Mouse (Mus musculus) heart, embryonic 10.5 days (tissue): ENCODE measurements at regions not wholly inside any gene's neighbourhood (a gene's known extent, or its start where the extent isn't known, plus 50 kb on each side); places are given as distances from the start of the nearest gene placed in this dataset.
A peak's percentile ranks its signal among the peaks of the same experiment; 100 is the strongest.

Source experiments
- DNase-seq: peaks from one replicate; pipeline ENCODE4 v3.0.0-alpha.2; 2017; ENCODE audit warnings: low spot score
- H3K27ac ChIP-seq: fragments of 300-500 bp; sonication (generic); 2 replicates; pipeline ENCODE4 v1.5.1; 2016; ENCODE audit warnings: mild to moderate bottlenecking
- H3K27me3 ChIP-seq: fragments of 300-500 bp; sonication (generic); 2 replicates; pipeline ENCODE4 v1.6.1; 2016; ENCODE audit warnings: mild to moderate bottlenecking; ENCODE audit not compliant: poor library complexity, insufficient read depth, severe bottlenecking
- H3K36me3 ChIP-seq: fragments of 300-500 bp; sonication (generic); 2 replicates; pipeline ENCODE4 v1.6.1; 2016; ENCODE audit warnings: mild to moderate bottlenecking, moderate library complexity
- H3K4me1 ChIP-seq: fragments of 300-500 bp; sonication (generic); 2 replicates; pipeline ENCODE4 v1.6.1; 2016; ENCODE audit warnings: mild to moderate bottlenecking
- H3K4me3 ChIP-seq: fragments of 300-500 bp; sonication (generic); 2 replicates; pipeline ENCODE4 v1.5.1; 2016; ENCODE audit warnings: mild to moderate bottlenecking, moderate library complexity
- H3K9me3 ChIP-seq: fragments of 300-500 bp; sonication (generic); 2 replicates; pipeline ENCODE4 v1.6.1; 2016; ENCODE audit warnings: mild to moderate bottlenecking, moderate library complexity
- WGBS: fragments of 180-500 bp; shearing (Covaris S2); methylation state at CpG from one replicate; pipeline ENCODE4 v1.1.7; 2016; 5-methylcytosine and 5-hydroxymethylcytosine counted together

GRCm38 (mm10) chr15:94219907-94220306, 245.3 kb downstream of the Adamts20 start:
- H3K27ac ChIP-seq, result peak overlapping the region; percentile 59; the same call in 1 of the 2 replicates

GRCm38 (mm10) chr15:94216703-94217102, 248.5 kb downstream of the Adamts20 start:
- Histone ChIP-seq H3K4me3 (no peak overlapping the region), H3K9me3 (no peaks in the 10 kb centered on the region), H3K27me3 (no peaks in the 10 kb centered on the region), H3K4me1 (peaks cover 26% of the 10 kb centered on the region), H3K36me3 (no peaks in the 10 kb centered on the region), H3K27ac (no peak overlapping the region)
- DNase-seq, result no peak
- WGBS, result 81% methylated on average over 2 of the region's 2 CpGs

More at GRCm38 (mm10) chr15:94219907-94220306, 245.3 kb downstream of the Adamts20 start:
- Histone ChIP-seq H3K4me3 (no peak overlapping the region), H3K36me3 (no peaks in the 10 kb centered on the region), H3K27me3 (no peaks in the 10 kb centered on the region), H3K9me3 (no peaks in the 10 kb centered on the region), H3K4me1 (peaks cover 28% of the 10 kb centered on the region)
- DNase-seq, result no peak
- 45% methylated on average over 5 of the region's 5 CpGs for WGBS

- H3K27ac ChIP-seq, result peak overlapping the region; percentile 72; the same call in 1 of the 2 replicates
Observed at GRCm38 (mm10) chr15:94214440-94214839, 250.8 kb downstream of the Adamts20 start.

GRCm38 (mm10) chr15:94213393-94213792, 251.8 kb downstream of the Adamts20 start:
- Histone ChIP-seq H3K4me1 (peaks cover 12% of the 10 kb centered on the region; the same call in 1 of the 2 replicates), H3K27ac (no peak overlapping the region), H3K9me3 (no peaks in the 10 kb centered on the region), H3K36me3 (no peaks in the 10 kb centered on the region), H3K4me3 (no peak overlapping the region), H3K27me3 (no peaks in the 10 kb centered on the region)
- no peak for DNase-seq
- 41% methylated on average over 4 of the region's 4 CpGs for WGBS

More at GRCm38 (mm10) chr15:94214440-94214839, 250.8 kb downstream of the Adamts20 start:
- Histone ChIP-seq H3K9me3 (no peaks in the 10 kb centered on the region), H3K4me1 (peaks cover 21% of the 10 kb centered on the region; the same call in 1 of the 2 replicates), H3K4me3 (no peak overlapping the region), H3K36me3 (no peaks in the 10 kb centered on the region), H3K27me3 (no peaks in the 10 kb centered on the region)
- no peak for DNase-seq
- 37% methylated on average over 9 of the region's 9 CpGs for WGBS

- Histone ChIP-seq H3K4me1 (peaks cover 15% of the 10 kb centered on the region; the same call in 1 of the 2 replicates), H3K4me3 (no peak overlapping the region), H3K27me3 (no peaks in the 10 kb centered on the region), H3K9me3 (no peaks in the 10 kb centered on the region), H3K36me3 (no peaks in the 10 kb centered on the region), H3K27ac (no peak overlapping the region)
- no peak for DNase-seq
- 54% methylated on average over 1 of the region's 1 CpGs for WGBS
Observed at GRCm38 (mm10) chr15:94208476-94208875, 256.7 kb downstream of the Adamts20 start.

- H3K9me3 ChIP-seq, result no peaks in the 10 kb centered on the region
Observed at GRCm38 (mm10) chr15:94206454-94206853, 258.8 kb downstream of the Adamts20 start.

GRCm38 (mm10) chr15:94205309-94205893, 259.8 kb downstream of the Adamts20 start:
- WGBS, result 53% methylated on average over 11 of the region's 11 CpGs
- Histone ChIP-seq H3K9me3 (no peaks in the 10 kb centered on the region), H3K27ac (no peak overlapping the region), H3K36me3 (no peaks in the 10 kb centered on the region), H3K4me3 (no peak overlapping the region), H3K4me1 (peaks cover 16% of the 10 kb centered on the region; the same call in 1 of the 2 replicates), H3K27me3 (no peaks in the 10 kb centered on the region)
- no peak for DNase-seq

More at GRCm38 (mm10) chr15:94206454-94206853, 258.8 kb downstream of the Adamts20 start:
- peaks cover 16% of the 10 kb centered on the region; the same call in 1 of the 2 replicates for H3K4me1 ChIP-seq
- 81% methylated on average over 8 of the region's 8 CpGs for WGBS
- no peak for DNase-seq
- H3K27me3 ChIP-seq, result no peaks in the 10 kb centered on the region
- H3K36me3 ChIP-seq, result no peaks in the 10 kb centered on the region
- H3K4me3 ChIP-seq, result no peak overlapping the region
- no peak overlapping the region for H3K27ac ChIP-seq

GRCm38 (mm10) chr15:94190081-94190488, 275.1 kb downstream of the Adamts20 start:
- WGBS, result 40% methylated on average over 7 of the region's 7 CpGs

GRCm38 (mm10) chr15:94187588-94187987, 277.6 kb downstream of the Adamts20 start:
- Histone ChIP-seq H3K4me1 (peaks cover 30% of the 10 kb centered on the region), H3K4me3 (no peak overlapping the region), H3K36me3 (no peaks in the 10 kb centered on the region), H3K27ac (peak overlapping the region; percentile 42; the same call in 1 of the 2 replicates), H3K27me3 (no peaks in the 10 kb centered on the region), H3K9me3 (no peaks in the 10 kb centered on the region)
- no peak for DNase-seq
- 86% methylated on average over 4 of the region's 4 CpGs for WGBS

More at GRCm38 (mm10) chr15:94190081-94190488, 275.1 kb downstream of the Adamts20 start:
- Histone ChIP-seq H3K4me1 (peaks cover 30% of the 10 kb centered on the region), H3K4me3 (no peak overlapping the region), H3K36me3 (no peaks in the 10 kb centered on the region), H3K27me3 (no peaks in the 10 kb centered on the region), H3K9me3 (no peaks in the 10 kb centered on the region), H3K27ac (peak overlapping the region; percentile 52; the same call in 1 of the 2 replicates)
- DNase-seq, result no peak

- Histone ChIP-seq H3K4me1 (peaks cover 13% of the 10 kb centered on the region), H3K9me3 (no peaks in the 10 kb centered on the region), H3K4me3 (no peak overlapping the region), H3K27ac (no peak overlapping the region), H3K36me3 (no peaks in the 10 kb centered on the region), H3K27me3 (no peaks in the 10 kb centered on the region)
- 87% methylated on average over 6 of the region's 6 CpGs for WGBS
- no peak for DNase-seq
Observed at GRCm38 (mm10) chr15:94183663-94184375, 281.4 kb downstream of the Adamts20 start.

- H3K4me1 ChIP-seq, result no peaks in the 10 kb centered on the region
- DNase-seq, result no peak
- H3K9me3 ChIP-seq, result no peaks in the 10 kb centered on the region
- H3K4me3 ChIP-seq, result no peak overlapping the region
- H3K36me3 ChIP-seq, result no peaks in the 10 kb centered on the region
- no peaks in the 10 kb centered on the region for H3K27me3 ChIP-seq
- WGBS, result 83% methylated on average over 7 of the region's 7 CpGs
- no peak overlapping the region for H3K27ac ChIP-seq
Observed at GRCm38 (mm10) chr15:94174083-94174482, 291.1 kb downstream of the Adamts20 start.

- 91% methylated on average over 4 of the region's 4 CpGs for WGBS
- no peak for DNase-seq
Observed at GRCm38 (mm10) chr15:94160806-94161205, 304.4 kb downstream of the Adamts20 start.

GRCm38 (mm10) chr15:94139534-94139958, 325.7 kb downstream of the Adamts20 start:
- Histone ChIP-seq H3K4me3 (no peak overlapping the region), H3K4me1 (no peaks in the 10 kb centered on the region), H3K27ac (0 out of 2 replicates have a peak overlapping the region, but pooled peaks have one; percentile 19), H3K36me3 (no peaks in the 10 kb centered on the region), H3K9me3 (no peaks in the 10 kb centered on the region), H3K27me3 (no peaks in the 10 kb centered on the region)
- 54% methylated on average over 13 of the region's 13 CpGs for WGBS
- no peak for DNase-seq

More at GRCm38 (mm10) chr15:94160806-94161205, 304.4 kb downstream of the Adamts20 start:
- H3K36me3 ChIP-seq, result no peaks in the 10 kb centered on the region
- no peaks in the 10 kb centered on the region for H3K27me3 ChIP-seq
- no peak overlapping the region for H3K4me3 ChIP-seq
- no peak overlapping the region for H3K27ac ChIP-seq
- H3K9me3 ChIP-seq, result no peaks in the 10 kb centered on the region
- H3K4me1 ChIP-seq, result no peaks in the 10 kb centered on the region
